Mouse (Mus musculus) heart, embryonic 16.5 days (tissue): Measurements from ENCODE around the gene Gna11. TPM values are rescaled to one million over a fixed set of nuclear protein-coding genes. Genes with fewer than 3 reads are reported as not detected.

Source experiments
- ATAC-seq: fragments of 200-750 bp; cut with Nextera tagmentation; replicated peaks from 2 replicates; pipeline ENCODE4 v1.8.0; 2017; ENCODE audit warnings: moderate number of reproducible peaks; ENCODE audit not compliant: insufficient read depth, low FRiP score; ENCODE audit errors: extremely low read depth
- H3K27ac ChIP-seq: fragments of 300-500 bp; sonication (generic); 2 replicates; pipeline ENCODE4 v1.5.1; 2014; ENCODE audit warnings: mild to moderate bottlenecking, low read length, control low read depth, moderate library complexity
- H3K27me3 ChIP-seq: fragments of 300-500 bp; sonication (generic); 2 replicates; pipeline ENCODE4 v1.6.1; 2014; ENCODE audit warnings: low read length, mixed read lengths; ENCODE audit not compliant: control insufficient read depth, insufficient read depth
- H3K36me3 ChIP-seq: fragments of 300-500 bp; sonication (generic); 2 replicates; pipeline ENCODE4 v1.6.1; 2014; ENCODE audit not compliant: control insufficient read depth, insufficient read depth
- H3K4me1 ChIP-seq: fragments of 300-500 bp; sonication (generic); 2 replicates; pipeline ENCODE4 v1.6.1; 2014; ENCODE audit warnings: low read length, mixed read lengths; ENCODE audit not compliant: control insufficient read depth, insufficient read depth
- H3K4me2 ChIP-seq: fragments of 300-500 bp; sonication (generic); 2 replicates; pipeline ENCODE4 v1.6.1; 2014; ENCODE audit warnings: low read depth, mild to moderate bottlenecking, control low read depth, low read length
- H3K4me3 ChIP-seq: fragments of 300-500 bp; sonication (generic); 2 replicates; pipeline ENCODE4 v1.5.1; 2014; ENCODE audit warnings: mild to moderate bottlenecking, control low read depth, low read length
- H3K9ac ChIP-seq: fragments of 300-500 bp; sonication (generic); 2 replicates; pipeline ENCODE4 v1.6.1; 2014; ENCODE audit warnings: low read length, control low read depth
- H3K9me3 ChIP-seq: fragments of 300-500 bp; sonication (generic); replicated peaks from 2 replicates; pipeline ENCODE4 v1.6.1; 2016; ENCODE audit warnings: low read length; ENCODE audit not compliant: control insufficient read depth
- WGBS: fragments of 180-500 bp; shearing (Covaris S2); extraction: QIAGEN DNeasy Blood & Tissue Kit; methylation state at CpG from one replicate; pipeline ENCODE4 v1.1.7; 2014; 5-methylcytosine and 5-hydroxymethylcytosine counted together
- polyA plus RNA-seq: library from polyadenylated mRNA; unstranded; fragments of >200 nt; fragmentation: Nextera tagmentation; extraction: Ambion mirVana; gene quantifications from 2 replicates; pipeline ENCODE4 v1.2.1, GENCODE M21; 2015

Gna11 gene
- polyA plus RNA-seq, 1 experiment from 2014 or later = 57.4 TPM

- Histone ChIP-seq H3K4me2 (no peak overlapping the region), H3K9me3 (no peaks in the 10 kb centered on the region), H3K27ac (peak overlapping the region; percentile 81), H3K36me3 (peaks cover 52% of the 10 kb centered on the region), H3K9ac (peak overlapping the region; percentile 29; the same call in 1 of the 2 replicates), H3K27me3 (no peaks in the 10 kb centered on the region), H3K4me1 (0 out of 2 replicates have a peak, but pooled peaks cover 10% of the 10 kb centered on the region), H3K4me3 (no peak overlapping the region)
- WGBS = 48% methylated on average over 11 of the region's 11 CpGs
- ATAC-seq = peak; percentile 33; the same call in 1 of the 2 replicates
Measured at GRCm38 (mm10) chr10:81488081-81488480, 56.9 kb downstream of the Gna11 start.

GRCm38 (mm10) chr10:81486496-81486895 is 58.5 kb downstream of the Gna11 start:
- Histone ChIP-seq H3K4me1 (peaks cover 13% of the 10 kb centered on the region; the same call in 1 of the 2 replicates), H3K4me2 (no peak overlapping the region), H3K27ac (no peak overlapping the region), H3K36me3 (peaks cover 41% of the 10 kb centered on the region), H3K9ac (no peak overlapping the region), H3K4me3 (no peak overlapping the region), H3K9me3 (no peaks in the 10 kb centered on the region), H3K27me3 (peaks cover 4% of the 10 kb centered on the region)
- 90% methylated on average over 10 of the region's 10 CpGs for WGBS
- no peak for ATAC-seq

- Histone ChIP-seq H3K27me3 (peaks cover 13% of the 10 kb centered on the region), H3K4me1 (peaks cover 13% of the 10 kb centered on the region; the same call in 1 of the 2 replicates), H3K9ac (0 out of 2 replicates have a peak overlapping the region, but pooled peaks have one; percentile 26), H3K4me2 (no peak overlapping the region), H3K9me3 (no peaks in the 10 kb centered on the region), H3K4me3 (no peak overlapping the region), H3K27ac (no peak overlapping the region), H3K36me3 (peaks cover 31% of the 10 kb centered on the region)
- 56% methylated on average over 7 of the region's 7 CpGs for WGBS
- ATAC-seq = no peak
Measured at GRCm38 (mm10) chr10:81485479-81486018, 59.4 kb downstream of the Gna11 start.

GRCm38 (mm10) chr10:81485060-81485449 is 59.9 kb downstream of the Gna11 start:
- Histone ChIP-seq H3K4me2 (no peak overlapping the region), H3K4me3 (no peak overlapping the region), H3K9me3 (no peaks in the 10 kb centered on the region), H3K27me3 (peaks cover 18% of the 10 kb centered on the region), H3K27ac (no peak overlapping the region), H3K36me3 (peaks cover 28% of the 10 kb centered on the region), H3K9ac (no peak overlapping the region), H3K4me1 (peaks cover 13% of the 10 kb centered on the region; the same call in 1 of the 2 replicates)
- 13% methylated on average over 2 of the region's 2 CpGs for WGBS
- no peak for ATAC-seq

- WGBS = 67% methylated on average over 6 of the region's 6 CpGs
- no peaks in the 10 kb centered on the region for H3K9me3 ChIP-seq
- H3K4me1 ChIP-seq = peaks cover 13% of the 10 kb centered on the region; the same call in 1 of the 2 replicates
- no peak overlapping the region for H3K4me3 ChIP-seq
- no peak for ATAC-seq
- peaks cover 25% of the 10 kb centered on the region for H3K36me3 ChIP-seq
- H3K9ac ChIP-seq = no peak overlapping the region
- no peak overlapping the region for H3K4me2 ChIP-seq
- H3K27ac ChIP-seq = no peak overlapping the region
- H3K27me3 ChIP-seq = peaks cover 18% of the 10 kb centered on the region
Measured at GRCm38 (mm10) chr10:81484441-81485059, 60.4 kb downstream of the Gna11 start.

GRCm38 (mm10) chr10:81483983-81484382 is 61.0 kb downstream of the Gna11 start:
- Histone ChIP-seq H3K27me3 (peaks cover 18% of the 10 kb centered on the region), H3K4me3 (no peak overlapping the region), H3K9me3 (no peaks in the 10 kb centered on the region), H3K36me3 (peaks cover 21% of the 10 kb centered on the region), H3K4me2 (no peak overlapping the region), H3K4me1 (peaks cover 13% of the 10 kb centered on the region; the same call in 1 of the 2 replicates), H3K27ac (no peak overlapping the region), H3K9ac (no peak overlapping the region)
- no peak for ATAC-seq
- WGBS = 18% methylated on average over 9 of the region's 9 CpGs

- no peak within 1 kb of the TSS for H3K27ac ChIP-seq
- under 1% methylated on average over 36 of the region's 36 CpGs for WGBS
- peak within 1 kb of the TSS; percentile 56 for H3K4me3 ChIP-seq
Measured at GRCm38 (mm10) chr10:81482533-81482889, 62.5 kb downstream of the Gna11 start, which contains the start of gene Celf5. Gene Celf5, minus strand, starts transcription at chr10:81482709.

GRCm38 (mm10) chr10:81481605-81482532 is 63.1 kb downstream of the Gna11 start:
- Histone ChIP-seq H3K36me3 (peaks cover 5% of the 10 kb centered on the region; the same call in 1 of the 2 replicates), H3K27me3 (peaks cover 28% of the 10 kb centered on the region), H3K4me2 (peak overlapping the region; percentile 74), H3K4me1 (peaks cover 7% of the 10 kb centered on the region; the same call in 1 of the 2 replicates), H3K9me3 (no peaks in the 10 kb centered on the region), H3K4me3 (peak overlapping the region; percentile 56), H3K27ac (no peak overlapping the region), H3K9ac (peak overlapping the region; percentile 53)
- WGBS = 6% methylated on average over 35 of the region's 35 CpGs
- peak; percentile 7; the same call in 1 of the 2 replicates for ATAC-seq

More at GRCm38 (mm10) chr10:81482533-81482889, 62.5 kb downstream of the Gna11 start, which contains the start of gene Celf5:
- H3K27me3 ChIP-seq = peaks cover 23% of the 10 kb centered on the region
- peaks cover 11% of the 10 kb centered on the region; the same call in 1 of the 2 replicates for H3K36me3 ChIP-seq
- peak within 1 kb of the TSS; percentile 53 for H3K9ac ChIP-seq
- peak within 1 kb of the TSS; percentile 74 for H3K4me2 ChIP-seq
- peak; percentile 43; the same call in 1 of the 2 replicates for ATAC-seq
- no peaks in the 10 kb centered on the region for H3K9me3 ChIP-seq
- peaks cover 9% of the 10 kb centered on the region; the same call in 1 of the 2 replicates for H3K4me1 ChIP-seq
